Mouse (Mus musculus): ENCODE results near the gene Gm8897. TPM values are rescaled to one million over a fixed set of nuclear protein-coding genes. Genes with fewer than 3 reads are reported as not detected.
"Not testable (repeated sequence)": the region's sequence is repeated elsewhere in the genome, so short reads cannot be mapped to it uniquely, and the experiment has no call there.

The Gm8897 gene
- polyA plus RNA-seq (2015; fragmentation: Nextera tagmentation; extraction: Ambion mirVana): not detected in 2 replicates

DNA sequence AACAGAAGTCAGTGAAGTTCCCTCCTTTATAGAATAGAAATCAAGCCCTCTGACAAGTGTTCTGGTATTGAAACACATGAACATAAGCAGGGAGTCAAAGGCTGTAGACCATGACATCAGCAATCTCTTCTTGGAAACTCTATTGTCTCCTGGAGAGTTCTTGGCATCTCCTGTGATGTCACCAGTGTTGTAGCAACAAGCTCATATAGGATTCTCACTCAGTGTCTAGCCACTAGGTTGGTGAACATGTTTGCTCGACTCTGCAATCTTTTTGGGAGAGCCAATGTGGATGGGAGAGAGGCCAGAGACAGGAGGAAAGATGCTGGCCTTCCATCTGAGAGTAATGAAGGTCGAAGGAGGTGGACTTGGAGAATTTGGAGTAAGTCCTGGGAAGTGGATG lies at the start of gene Gm8897:
TSS of gene Gm8897 (plus strand) at position 301 of the 400 bp plus-strand sequence.
- ATAC-seq (ENCODE audit: extremely low read depth, insufficient number of reproducible peaks, low FRiP score, low TSS enrichment); H3K4me1 ChIP-seq; H3K4me2 ChIP-seq; H3K9me3 ChIP-seq; H3K36me3 ChIP-seq; H3K4me3 ChIP-seq; H3K9ac ChIP-seq; H3K27me3 ChIP-seq (replicated peaks); H3K27ac ChIP-seq (replicated peaks): not testable (repeated sequence)
- 25% methylated on average over 1 of the region's 2 CpGs for WGBS

DNA sequence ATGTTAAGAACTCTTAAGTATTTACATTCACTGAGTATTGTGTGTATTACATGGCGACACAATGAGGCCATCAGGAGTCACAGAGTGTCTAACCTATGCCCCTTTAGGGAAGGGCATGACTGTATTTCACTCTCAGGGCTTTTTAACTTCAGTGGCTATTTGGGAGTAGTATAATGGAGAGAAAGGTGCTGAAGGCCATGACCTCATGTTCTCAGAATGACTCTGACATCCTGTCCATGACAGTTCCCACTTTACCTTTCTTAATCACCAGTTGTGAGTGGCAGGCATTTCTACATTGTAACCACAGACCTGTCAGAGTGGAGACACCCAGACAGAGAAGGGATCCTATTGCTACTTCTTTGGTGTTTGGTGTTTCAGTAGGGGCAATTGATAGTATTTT lies 473 bp downstream of the Gm8897 start:
- not testable (repeated sequence) for H3K4me1 ChIP-seq; H3K36me3 ChIP-seq; H3K4me2 ChIP-seq; ATAC-seq (ENCODE audit: extremely low read depth, insufficient number of reproducible peaks, low FRiP score, low TSS enrichment); H3K9me3 ChIP-seq; H3K4me3 ChIP-seq; H3K27me3 ChIP-seq (replicated peaks); H3K9ac ChIP-seq; H3K27ac ChIP-seq (replicated peaks)
- WGBS: 80% methylated on average over 1 of the region's 1 CpGs

Other genes with a start within 250 kb of the Gm8897 start
- gene Gm5861, start 233.3 kb upstream of the Gm8897 start, polyA plus RNA-seq (2015; fragmentation: Nextera tagmentation; extraction: Ambion mirVana): not detected in 2 replicates
- not detected in 2 replicates for gene Gm8890, start 160.4 kb upstream of the Gm8897 start, polyA plus RNA-seq (2015; fragmentation: Nextera tagmentation; extraction: Ambion mirVana)
- gene Speer1, start 74.9 kb upstream of the Gm8897 start, polyA plus RNA-seq (2015; fragmentation: Nextera tagmentation; extraction: Ambion mirVana): not detected in 2 replicates
- gene Gm8906, start 86.3 kb downstream of the Gm8897 start, polyA plus RNA-seq (2015; fragmentation: Nextera tagmentation; extraction: Ambion mirVana): not detected in 2 replicates
- not detected in 2 replicates for gene Gm6460, start 178.5 kb downstream of the Gm8897 start, polyA plus RNA-seq (2015; fragmentation: Nextera tagmentation; extraction: Ambion mirVana)

Data from heart, embryonic 13.5 days (tissue).